Mouse (Mus musculus) T-helper 2 cell (primary cell): ENCODE measurements around the gene Gm281.
"Not testable (repeated sequence)": the region's sequence is repeated elsewhere in the genome, so short reads cannot be mapped to it uniquely, and the experiment has no call there.

ENCODE experiments used
- in situ Hi-C: fragments of 300-600 bp; cut with MboI, MseI; formaldehyde crosslinking; loops from one replicate; pipeline ENCODE4 v1.15.1; 2025; ENCODE audit warnings: high pct_unique_total_duplicates

Gm281 gene

GRCm38 (mm10) chr14:13914387-13915082 is at the start of gene Gm281:
Gene Gm281 (minus strand): TSS chr14:13914478.
- in situ Hi-C loops: loop anchor here (5.0 kb wide), 1 partner anchor 557 kb away; no protein-coding TSS in a partner anchor

- in situ Hi-C loops: no loop called here
Measured at GRCm38 (mm10) chr14:13963527-13963926, 49.2 kb upstream of the Gm281 start.

GRCm38 (mm10) chr14:13962476-13962875 is 48.2 kb upstream of the Gm281 start:
- in situ Hi-C loops: no loop called here

- in situ Hi-C loops: no loop called here
Measured at GRCm38 (mm10) chr14:13961401-13962112, 47.3 kb upstream of the Gm281 start, which contains the start of the genes Atxn7 and Thoc7. Gene Atxn7 (plus strand): TSS chr14:13961440. Gene Thoc7 (minus strand): TSS chr14:13961852.

- in situ Hi-C loops: no loop called here
Measured at GRCm38 (mm10) chr14:13960482-13961325, 46.4 kb upstream of the Gm281 start.

- in situ Hi-C loops: no loop called here
Measured at GRCm38 (mm10) chr14:13960079-13960478, 45.8 kb upstream of the Gm281 start.

- in situ Hi-C loops: not testable (repeated sequence)
Measured at GRCm38 (mm10) chr14:13952151-13952550, 37.9 kb upstream of the Gm281 start.

GRCm38 (mm10) chr14:13950401-13950800 is 36.1 kb upstream of the Gm281 start:
- in situ Hi-C loops: no loop called here

GRCm38 (mm10) chr14:13948345-13948744 is 34.1 kb upstream of the Gm281 start:
- in situ Hi-C loops: no loop called here

- in situ Hi-C loops: no loop called here
Measured at GRCm38 (mm10) chr14:13944686-13945085, 30.4 kb upstream of the Gm281 start.

GRCm38 (mm10) chr14:13934052-13934371 is 19.7 kb upstream of the Gm281 start:
- in situ Hi-C loops: no loop called here

- in situ Hi-C loops: no loop called here
Measured at GRCm38 (mm10) chr14:13933290-13934051, 19.2 kb upstream of the Gm281 start.

- in situ Hi-C loops: loop anchor here (5.0 kb wide), 1 partner anchor 560 kb away; no protein-coding TSS in a partner anchor
Measured at GRCm38 (mm10) chr14:13917630-13918029, 3.4 kb upstream of the Gm281 start.

- in situ Hi-C loops: loop anchor here (5.0 kb wide), 1 partner anchor 560 kb away; no protein-coding TSS in a partner anchor
Measured at GRCm38 (mm10) chr14:13917208-13917607, 2.9 kb upstream of the Gm281 start.

- in situ Hi-C loops: loop anchor here (5.0 kb wide), 1 partner anchor 558 kb away; no protein-coding TSS in a partner anchor
Measured at GRCm38 (mm10) chr14:13915207-13915606, 929 bp upstream of the Gm281 start.

GRCm38 (mm10) chr14:13910148-13910547 is 4.1 kb downstream of the Gm281 start:
- in situ Hi-C loops: no loop called here

GRCm38 (mm10) chr14:13907145-13907544 is 7.1 kb downstream of the Gm281 start:
- in situ Hi-C loops: no loop called here

- in situ Hi-C loops: no loop called here
Measured at GRCm38 (mm10) chr14:13906461-13906860, 7.8 kb downstream of the Gm281 start.

- in situ Hi-C loops: no loop called here
Measured at GRCm38 (mm10) chr14:13901611-13902067, 12.6 kb downstream of the Gm281 start.

GRCm38 (mm10) chr14:13895198-13895597 is 19.1 kb downstream of the Gm281 start:
- in situ Hi-C loops: no loop called here

GRCm38 (mm10) chr14:13893748-13894147 is 20.5 kb downstream of the Gm281 start:
- in situ Hi-C loops: no loop called here
